Mouse (Mus musculus) liver, embryonic 15.5 days (tissue): ENCODE data around the gene Pip4k2a. TPM values are rescaled to one million over a fixed set of nuclear protein-coding genes. Genes with fewer than 3 reads are reported as not detected.

Experiments used
- ATAC-seq: fragments of 200-750 bp; cut with Nextera tagmentation; 2 replicates; pipeline ENCODE4 v1.8.0; 2017; ENCODE audit warnings: moderate number of reproducible peaks, mild to moderate bottlenecking, moderate library complexity; ENCODE audit not compliant: insufficient read depth
- H3K27ac ChIP-seq: fragments of 300-500 bp; sonication (generic); replicated peaks from 2 replicates; pipeline ENCODE4 v1.5.1; 2015; ENCODE audit warnings: mild to moderate bottlenecking, inconsistent platforms
- H3K27me3 ChIP-seq: fragments of 300-500 bp; sonication (generic); 2 replicates; pipeline ENCODE4 v1.6.1; 2015; ENCODE audit warnings: mild to moderate bottlenecking, inconsistent platforms
- H3K36me3 ChIP-seq: fragments of 300-500 bp; sonication (generic); replicated peaks from 2 replicates; pipeline ENCODE4 v1.6.1; 2015; ENCODE audit warnings: moderate library complexity, mild to moderate bottlenecking, inconsistent platforms
- H3K4me1 ChIP-seq: fragments of 300-500 bp; sonication (generic); replicated peaks from 2 replicates; pipeline ENCODE4 v1.6.1; 2015; ENCODE audit warnings: inconsistent platforms
- H3K4me2 ChIP-seq: fragments of 300-500 bp; sonication (generic); 2 replicates; pipeline ENCODE4 v1.6.1; 2015; ENCODE audit warnings: moderate library complexity, mild to moderate bottlenecking, inconsistent platforms
- H3K4me3 ChIP-seq: fragments of 300-500 bp; sonication (generic); replicated peaks from 2 replicates; pipeline ENCODE4 v1.5.1; 2015; ENCODE audit warnings: mild to moderate bottlenecking, inconsistent platforms
- H3K9ac ChIP-seq: fragments of 300-500 bp; sonication (generic); 2 replicates; pipeline ENCODE4 v1.6.1; 2015; ENCODE audit warnings: moderate library complexity, mild to moderate bottlenecking, inconsistent platforms
- H3K9me3 ChIP-seq: fragments of 300-500 bp; sonication (generic); replicated peaks from 2 replicates; pipeline ENCODE4 v1.6.1; 2016; ENCODE audit warnings: inconsistent platforms
- WGBS: fragments of 180-500 bp; shearing (Covaris S2); methylation state at CpG from one replicate; pipeline ENCODE4 v1.1.7; 2015; ENCODE audit warnings: mixed read lengths; ENCODE audit not compliant: insufficient replicate concordance; 5-methylcytosine and 5-hydroxymethylcytosine counted together
- polyA plus RNA-seq: library from polyadenylated mRNA; unstranded; fragments of >200 nt; fragmentation: Nextera tagmentation; extraction: Ambion mirVana; gene quantifications from 2 replicates; pipeline ENCODE4 v1.2.1, GENCODE M21; 2015

Gene Pip4k2a
- polyA plus RNA-seq, 1 experiment from 2014 or later: 16.9 TPM

- Histone ChIP-seq H3K9me3 (no peaks in the 10 kb centered on the region), H3K4me1 (no peaks in the 10 kb centered on the region), H3K27ac (no peak overlapping the region), H3K27me3 (peaks cover 10% of the 10 kb centered on the region), H3K36me3 (no peaks in the 10 kb centered on the region), H3K9ac (no peak overlapping the region), H3K4me3 (no peak overlapping the region), H3K4me2 (no peak overlapping the region)
- no peak for ATAC-seq
- WGBS: 63% methylated on average over 2 of the region's 2 CpGs
These were observed 190.0 kb downstream of the Pip4k2a start for GRCm38 (mm10) chr2:18807961-18808360.

GRCm38 (mm10) chr2:18801281-18801862 lies 196.6 kb downstream of the Pip4k2a start:
- H3K27me3 ChIP-seq: peaks cover 69% of the 10 kb centered on the region

DNA sequence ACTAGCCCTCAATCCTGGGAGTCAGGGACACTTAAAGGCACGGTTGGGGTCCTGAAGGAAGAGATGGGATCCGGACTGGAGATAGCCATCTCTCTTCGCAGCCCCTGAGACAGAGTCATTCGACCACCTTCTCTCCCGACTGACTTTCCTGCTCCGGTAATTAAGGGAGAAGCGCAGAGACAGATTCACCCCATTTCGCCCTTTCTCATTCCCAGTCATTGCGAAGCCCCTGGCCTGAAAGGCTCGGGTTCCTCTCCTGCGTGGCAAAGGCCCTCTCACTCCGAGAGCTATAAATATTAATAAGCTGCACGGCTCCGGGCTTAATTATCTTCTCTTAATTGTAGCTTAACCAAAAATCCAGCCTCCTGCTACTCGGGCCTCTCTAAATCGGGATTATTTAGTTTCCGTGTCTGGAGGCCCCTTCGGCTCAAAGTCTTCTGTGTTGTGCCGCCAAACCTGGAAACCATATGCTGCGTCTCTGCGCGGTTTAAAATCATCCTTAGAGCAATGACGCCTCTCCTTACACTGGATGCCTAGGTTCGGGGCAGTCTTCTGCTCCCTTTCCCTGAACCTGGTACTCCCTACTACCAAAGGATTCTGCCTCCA lies 197.2 kb downstream of the Pip4k2a start:
- peaks cover 69% of the 10 kb centered on the region for H3K27me3 ChIP-seq
- peak overlapping the region; percentile 28 for H3K4me3 ChIP-seq
- no peak for ATAC-seq

More at GRCm38 (mm10) chr2:18801281-18801862, 196.6 kb downstream of the Pip4k2a start:
- H3K4me1 ChIP-seq: peaks cover 6% of the 10 kb centered on the region
- no peak overlapping the region for H3K9ac ChIP-seq
- no peak overlapping the region for H3K4me3 ChIP-seq
- 5% methylated on average over 19 of the region's 19 CpGs for WGBS
- no peak overlapping the region for H3K27ac ChIP-seq
- no peak overlapping the region for H3K4me2 ChIP-seq
- no peaks in the 10 kb centered on the region for H3K9me3 ChIP-seq
- no peak for ATAC-seq
- H3K36me3 ChIP-seq: no peaks in the 10 kb centered on the region

DNA sequence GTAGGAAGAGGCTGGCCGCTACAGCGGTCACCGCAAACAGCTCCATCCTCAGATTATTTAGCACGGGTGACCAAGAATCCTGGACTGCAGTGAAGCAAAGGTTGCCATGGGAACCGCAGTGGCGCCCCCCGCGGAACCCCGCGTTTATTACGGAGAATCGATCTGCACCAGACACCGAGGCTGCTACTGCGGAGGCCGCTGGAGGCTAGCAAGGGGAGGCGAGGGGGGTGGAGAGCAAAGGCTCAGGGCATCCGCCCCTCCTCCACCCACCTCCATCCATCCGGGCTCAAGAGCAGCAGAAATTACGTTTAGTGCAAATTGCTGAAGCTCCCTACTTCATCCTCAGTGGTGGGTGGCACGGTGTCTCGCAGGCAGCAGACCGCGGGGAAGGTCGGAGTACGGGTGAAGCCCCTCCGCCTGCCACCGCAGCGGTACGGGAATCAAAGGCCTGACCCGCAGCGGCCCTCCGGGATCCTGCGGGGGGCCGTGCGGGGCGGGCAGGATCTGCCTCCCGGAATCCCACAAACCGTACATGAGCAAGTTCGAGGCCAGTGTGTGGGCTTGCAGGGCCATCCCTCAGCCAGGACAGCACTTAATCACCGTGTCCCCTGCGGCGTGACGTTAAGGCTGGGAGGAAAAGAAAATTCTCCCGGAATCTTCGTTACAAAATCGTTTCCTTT lies 197.8 kb downstream of the Pip4k2a start:
- ATAC-seq: no peak
- WGBS: 1% methylated on average over 46 of the region's 46 CpGs
- Histone ChIP-seq H3K4me2 (peak overlapping the region; percentile 49), H3K36me3 (no peaks in the 10 kb centered on the region), H3K9me3 (no peaks in the 10 kb centered on the region), H3K9ac (no peak overlapping the region), H3K4me3 (peak overlapping the region; percentile 28), H3K27me3 (peaks cover 69% of the 10 kb centered on the region), H3K4me1 (peaks cover 6% of the 10 kb centered on the region), H3K27ac (no peak overlapping the region)

More for the DNA sequence above, 197.2 kb downstream of the Pip4k2a start:
- peak overlapping the region; percentile 49 for H3K4me2 ChIP-seq
- no peaks in the 10 kb centered on the region for H3K36me3 ChIP-seq
- H3K27ac ChIP-seq: no peak overlapping the region
- no peaks in the 10 kb centered on the region for H3K9me3 ChIP-seq
- H3K4me1 ChIP-seq: peaks cover 6% of the 10 kb centered on the region
- WGBS: 2% methylated on average over 24 of the region's 24 CpGs
- no peak overlapping the region for H3K9ac ChIP-seq

DNA sequence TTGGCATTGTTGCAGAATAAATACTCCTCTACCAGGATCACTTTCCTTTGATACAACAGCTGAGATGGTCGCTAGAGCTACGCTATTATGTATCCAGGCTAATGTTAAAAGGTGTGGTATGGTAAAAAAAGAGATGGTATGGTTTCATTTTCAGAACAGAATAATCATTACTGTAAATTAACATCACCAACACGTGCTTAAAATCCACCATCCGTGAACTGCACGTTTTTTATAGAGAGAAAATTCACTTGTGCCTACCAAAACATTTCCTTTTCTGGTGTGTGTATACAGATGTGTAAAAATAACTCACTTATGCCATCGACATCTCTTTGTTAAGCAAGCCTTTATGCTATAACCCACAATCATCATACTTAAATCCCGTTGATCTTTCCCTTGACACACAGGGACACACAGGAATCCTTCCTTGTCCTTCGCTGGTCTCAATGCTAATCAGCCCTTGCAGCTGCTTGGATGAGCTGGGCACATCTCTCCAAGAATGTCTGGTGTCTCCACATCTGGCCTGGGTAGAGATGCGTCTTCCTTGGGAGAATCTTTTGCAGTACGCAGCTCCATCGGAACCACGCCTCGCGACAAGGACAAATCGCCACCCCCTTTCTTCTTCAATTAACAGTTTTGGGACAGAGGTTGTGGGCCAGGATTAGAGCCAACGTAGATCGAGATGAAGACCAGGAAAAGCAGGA lies 198.5 kb downstream of the Pip4k2a start:
- Histone ChIP-seq H3K36me3 (no peaks in the 10 kb centered on the region), H3K4me1 (peaks cover 6% of the 10 kb centered on the region), H3K4me3 (no peak overlapping the region), H3K9ac (no peak overlapping the region), H3K4me2 (peak overlapping the region; percentile 49; the same call in 1 of the 2 replicates), H3K27me3 (peaks cover 69% of the 10 kb centered on the region), H3K9me3 (no peaks in the 10 kb centered on the region), H3K27ac (no peak overlapping the region)
- 12% methylated on average over 17 of the region's 17 CpGs for WGBS
- ATAC-seq: no peak

- Histone ChIP-seq H3K9ac (no peak overlapping the region), H3K27ac (no peak overlapping the region), H3K4me3 (no peak overlapping the region), H3K9me3 (no peaks in the 10 kb centered on the region), H3K4me2 (no peak overlapping the region), H3K27me3 (peaks cover 62% of the 10 kb centered on the region), H3K36me3 (no peaks in the 10 kb centered on the region), H3K4me1 (peaks cover 6% of the 10 kb centered on the region)
- WGBS: 71% methylated on average over 8 of the region's 8 CpGs
- ATAC-seq: no peak
These were observed 200.2 kb downstream of the Pip4k2a start for GRCm38 (mm10) chr2:18797776-18798175.

DNA sequence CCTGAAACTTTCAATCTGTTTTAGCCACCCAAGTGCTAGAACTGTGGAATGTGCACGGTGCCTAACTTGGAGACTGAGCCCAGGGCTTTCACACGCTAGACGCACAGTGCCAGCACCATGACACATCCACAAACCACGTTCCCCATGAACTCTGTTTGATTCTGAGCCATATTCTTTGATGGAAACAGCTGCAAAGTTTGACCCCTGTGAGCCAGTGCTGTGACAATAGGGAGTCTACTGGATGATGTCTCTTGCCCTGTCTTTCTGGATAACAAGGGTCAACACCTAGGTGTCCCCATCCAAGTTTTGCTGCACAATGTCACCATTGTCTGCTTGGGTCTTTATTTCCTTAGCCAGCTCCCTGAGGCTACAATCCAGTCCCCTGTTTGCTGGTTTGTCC lies 203.7 kb downstream of the Pip4k2a start:
- 62% methylated on average over 4 of the region's 4 CpGs for WGBS

More for the DNA sequence above, 203.7 kb downstream of the Pip4k2a start:
- Histone ChIP-seq H3K27me3 (peaks cover 27% of the 10 kb centered on the region), H3K36me3 (no peaks in the 10 kb centered on the region), H3K9ac (no peak overlapping the region), H3K27ac (no peak overlapping the region), H3K4me3 (no peak overlapping the region), H3K4me1 (no peaks in the 10 kb centered on the region), H3K4me2 (no peak overlapping the region), H3K9me3 (no peaks in the 10 kb centered on the region)
- ATAC-seq: no peak

Other genes starting within 250 kb of the Pip4k2a start
- gene 4930426L09Rik, start 217 bp upstream of the Pip4k2a start, polyA plus RNA-seq: 0.15 and 0.17 TPM in 2 replicates
- 0.03 and 0.12 TPM in 2 replicates for gene Armc3, start 201.2 kb upstream of the Pip4k2a start, polyA plus RNA-seq